Mouse (Mus musculus) Patski (cell line): ENCODE data around the gene Dnah9. TPM values are rescaled to one million over a fixed set of nuclear protein-coding genes. Genes with fewer than 3 reads are reported as not detected.

Experiments
- ATAC-seq: fragments of 100-300 bp; one replicate; pipeline ENCODE4 v1.8.0; 2021
- CTCF ChIA-PET: fragments of 350-600 bp; sonication (Branson Sonifier 250); formaldehyde crosslinking; loops from one replicate; lab custom pipeline; 2022; ENCODE audit warnings: inconsistent platforms; lab: Charles Lee
- POLR2A ChIA-PET: fragments of 350-600 bp; sonication (Branson Sonifier 250); formaldehyde crosslinking; loops from one replicate; lab custom pipeline; 2022; ENCODE audit warnings: antibody characterized with exemption, inconsistent platforms; lab: Charles Lee
- DNase-seq: peaks from one replicate; pipeline ENCODE4 v3.0.0-alpha.2; 2011; ENCODE audit warnings: low read depth, low spot score
- H3K27me3 ChIP-seq: fragments of 371-371 bp; one replicate; pipeline ENCODE4 v1.5.1; 2021
- CTCF ChIP-seq: fragments of 100-300 bp; IDR thresholded peaks from one replicate; pipeline ENCODE4 v1.5.1; 2021
- in situ Hi-C: fragments of 300-500 bp; cut with MboI; formaldehyde crosslinking; loops from 3 replicates; pipeline ENCODE4 v1.11.1; 2018; ENCODE audit warnings: low pct_unique_long_range_greater_than_20kb, mixed read lengths
- polyA plus RNA-seq: library from polyadenylated mRNA; unstranded; gene quantifications from one replicate; pipeline ENCODE4 v1.2.3, GENCODE M21; 2021

Gene Dnah9
- polyA plus RNA-seq, 1 experiment from 2014 or later, result not detected

GRCm38 (mm10) chr11:65930359-65930758 is 238.0 kb downstream of the Dnah9 start:
- H3K27me3 ChIP-seq, result peaks cover 10% of the 10 kb centered on the region
- DNase-seq, result no peak
- ATAC-seq, result no peak
- CTCF ChIA-PET, result no interaction called here
- no peak for TF ChIP-seq CTCF
- POLR2A ChIA-PET, result no interaction called here
- in situ Hi-C loops, result no loop called here

DNA sequence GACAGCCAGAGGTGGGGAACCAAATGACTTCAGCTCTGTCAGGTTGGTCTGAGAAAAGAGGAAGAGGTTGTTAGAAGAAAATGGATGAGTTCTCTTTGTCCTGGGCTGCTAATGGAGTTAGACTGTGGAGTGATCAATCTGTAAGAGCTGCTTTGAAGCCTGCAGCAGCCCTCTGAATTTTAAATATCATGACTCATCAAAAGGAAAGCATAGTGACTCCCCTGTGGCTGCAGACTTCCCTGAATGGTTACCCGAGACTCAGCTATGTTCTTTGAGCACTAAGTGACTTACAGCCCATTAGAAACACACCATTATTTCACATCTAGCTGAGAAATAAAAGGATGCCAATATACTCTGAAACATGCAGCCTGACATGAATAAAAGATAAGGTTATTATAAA is 240.4 kb downstream of the Dnah9 start:
- no peak for ATAC-seq
- DNase-seq, result no peak
- CTCF ChIA-PET, result no interaction called here
- POLR2A ChIA-PET, result no interaction called here
- peaks cover 16% of the 10 kb centered on the region for H3K27me3 ChIP-seq
- in situ Hi-C loops, result no loop called here
- no peak for TF ChIP-seq CTCF

DNA sequence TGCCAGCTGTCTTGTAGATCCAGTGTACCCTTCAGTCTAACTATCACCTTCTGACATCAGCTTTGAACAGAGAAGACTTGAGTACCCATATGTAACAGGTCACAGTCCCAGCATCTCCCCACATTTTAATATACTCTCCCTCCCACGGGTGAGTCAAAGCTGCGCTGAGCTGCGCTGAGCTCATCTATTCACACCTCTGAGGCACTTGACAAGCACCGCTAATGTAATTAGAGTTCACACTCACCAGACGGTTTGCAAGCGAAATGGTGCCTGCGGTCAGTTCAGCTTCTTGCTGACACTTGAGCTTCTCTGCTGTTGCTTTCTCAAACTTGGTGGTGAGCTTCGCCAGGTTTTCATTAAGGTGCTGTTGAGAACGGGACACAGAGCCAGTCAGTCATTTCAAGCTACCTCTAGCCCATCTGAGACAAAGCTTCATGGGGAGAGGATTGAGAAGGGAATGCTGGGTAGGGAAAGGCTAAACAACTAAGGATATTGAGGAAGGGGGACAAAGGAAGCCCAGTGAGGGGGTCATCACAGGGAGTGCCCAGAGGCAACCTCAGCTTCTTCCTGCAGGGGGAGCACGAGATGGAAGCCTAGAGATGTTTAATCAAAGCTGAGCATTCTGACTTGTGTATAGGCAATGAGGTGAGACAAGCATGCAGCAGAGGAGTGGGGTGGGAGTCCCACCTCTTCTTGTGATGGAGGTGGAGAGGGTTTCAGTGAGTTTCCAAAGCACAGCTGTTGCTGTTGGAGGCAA is 249.7 kb downstream of the Dnah9 start:
- TF ChIP-seq CTCF, result peak; percentile 22
- POLR2A ChIA-PET, result no interaction called here
- ATAC-seq (no peak), DNase-seq (no peak)
- H3K27me3 ChIP-seq, result peaks cover 5% of the 10 kb centered on the region
- CTCF ChIA-PET, result interaction anchor here (1.1 to 1.3 kb wide), 2 partner anchors 11 to 15 kb away, joined by 3 read pairs; no protein-coding TSS in a partner anchor
- in situ Hi-C loops, result no loop called here

DNA sequence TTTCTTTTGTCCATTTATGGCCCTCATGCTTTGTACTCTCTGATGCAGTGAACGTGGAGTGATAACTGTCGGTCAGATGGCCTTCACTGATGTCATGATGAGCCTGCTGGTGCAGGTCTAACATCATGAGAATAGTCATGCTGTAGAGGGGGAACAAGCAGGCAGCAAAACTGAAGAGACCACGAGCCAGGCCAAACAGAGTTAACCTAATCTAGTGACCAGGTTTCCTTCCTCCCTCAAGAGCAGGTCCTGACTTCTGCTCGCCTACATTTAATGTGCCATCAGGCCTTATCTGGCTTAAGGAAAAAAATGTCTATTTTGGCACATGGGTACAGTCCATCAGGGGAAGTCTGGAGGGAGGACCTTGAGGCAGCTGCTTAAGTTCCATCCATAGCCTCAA is 259.2 kb downstream of the Dnah9 start:
- ChIA-PET POLR2A (no interaction called here), CTCF (no interaction called here)
- peaks cover 15% of the 10 kb centered on the region for H3K27me3 ChIP-seq
- ATAC-seq (no peak), DNase-seq (no peak)
- no peak for TF ChIP-seq CTCF
- in situ Hi-C loops, result no loop called here

GRCm38 (mm10) chr11:65905487-65905886 is 262.9 kb downstream of the Dnah9 start:
- peaks cover 7% of the 10 kb centered on the region for H3K27me3 ChIP-seq
- ChIA-PET POLR2A (no interaction called here), CTCF (no interaction called here)
- no peak for TF ChIP-seq CTCF
- in situ Hi-C loops, result no loop called here
- DNase-seq (no peak), ATAC-seq (no peak)

- CTCF ChIA-PET, result interaction anchor here (0.9 kb wide), 1 partner anchor 14 kb away, joined by 3 read pairs; no protein-coding TSS in a partner anchor
Measured at GRCm38 (mm10) chr11:65903944-65904343, 264.4 kb downstream of the Dnah9 start.

DNA sequence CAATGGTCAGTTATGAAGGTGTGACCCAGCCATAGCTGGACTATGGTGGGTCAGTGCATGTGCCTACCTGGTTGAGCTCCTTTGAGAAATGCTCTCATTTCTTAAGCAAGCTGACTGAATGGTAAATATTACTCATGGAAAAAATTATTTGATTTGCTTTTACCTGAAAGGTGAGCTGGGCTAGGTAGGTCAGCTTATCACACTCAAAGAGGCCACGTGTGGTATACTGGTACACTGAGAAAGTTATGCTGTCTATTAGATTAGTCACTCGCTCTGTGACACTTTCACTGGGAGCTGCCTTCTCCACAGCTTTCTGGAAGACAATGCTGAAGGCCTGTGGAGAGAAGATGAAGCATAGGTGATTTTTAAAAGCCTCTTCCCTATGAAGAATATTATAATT is 286.9 kb downstream of the Dnah9 start:
- ChIA-PET CTCF (interaction anchor here (1.2 to 1.6 kb wide), 2 partner anchors 14 to 138 kb away, joined by 3 to 4 read pairs; no protein-coding TSS in a partner anchor), POLR2A (no interaction called here)
- in situ Hi-C loops, result no loop called here
- DNase-seq (no peak), ATAC-seq (no peak)
- H3K27me3 ChIP-seq, result peaks cover 38% of the 10 kb centered on the region
- no peak for TF ChIP-seq CTCF

More at GRCm38 (mm10) chr11:65903944-65904343, 264.4 kb downstream of the Dnah9 start:
- no peak for TF ChIP-seq CTCF
- no peak for ATAC-seq
- POLR2A ChIA-PET, result no interaction called here
- in situ Hi-C loops, result no loop called here
- H3K27me3 ChIP-seq, result peaks cover 7% of the 10 kb centered on the region
- DNase-seq, result no peak

- in situ Hi-C loops, result no loop called here
- no peak for TF ChIP-seq CTCF
Measured at GRCm38 (mm10) chr11:65877146-65877775, 291.1 kb downstream of the Dnah9 start.

GRCm38 (mm10) chr11:65861476-65861875 is 306.9 kb downstream of the Dnah9 start:
- ChIA-PET POLR2A (no interaction called here), CTCF (no interaction called here)
- no peak for TF ChIP-seq CTCF
- no peak for ATAC-seq
- in situ Hi-C loops, result no loop called here
- no peak for DNase-seq
- peaks cover 12% of the 10 kb centered on the region for H3K27me3 ChIP-seq

More at GRCm38 (mm10) chr11:65877146-65877775, 291.1 kb downstream of the Dnah9 start:
- CTCF ChIA-PET, result no interaction called here
- no peak for ATAC-seq
- POLR2A ChIA-PET, result no interaction called here
- no peak for DNase-seq
- H3K27me3 ChIP-seq, result peaks cover 34% of the 10 kb centered on the region

DNA sequence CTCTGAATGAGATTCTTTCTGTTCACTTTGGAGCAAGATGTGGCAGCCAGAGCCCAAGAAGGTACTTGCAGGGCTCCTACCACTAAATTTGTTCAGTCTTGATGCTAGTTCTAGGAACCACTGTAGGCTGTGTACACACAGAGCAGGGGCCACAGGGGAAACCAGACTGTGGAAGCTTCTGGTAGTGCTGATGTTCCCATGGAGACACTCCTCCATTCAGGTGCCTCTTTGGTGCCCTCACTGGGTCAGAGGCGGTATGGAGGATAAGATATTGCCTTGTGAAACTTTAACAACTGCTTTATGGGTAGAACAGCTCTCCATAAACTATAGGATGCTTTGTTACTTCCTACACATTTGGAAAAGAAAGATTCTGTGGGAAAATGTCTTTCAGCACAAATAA is 316.3 kb downstream of the Dnah9 start:
- no peak for DNase-seq
- POLR2A ChIA-PET, result no interaction called here
- peak; percentile 90 for ATAC-seq
- H3K27me3 ChIP-seq, result no peaks in the 10 kb centered on the region
- in situ Hi-C loops, result no loop called here
- CTCF ChIA-PET, result interaction anchor here (1.6 kb wide), 1 partner anchor 19 kb away, joined by 3 read pairs; no protein-coding TSS in a partner anchor
- peak; percentile 48 for TF ChIP-seq CTCF

DNA sequence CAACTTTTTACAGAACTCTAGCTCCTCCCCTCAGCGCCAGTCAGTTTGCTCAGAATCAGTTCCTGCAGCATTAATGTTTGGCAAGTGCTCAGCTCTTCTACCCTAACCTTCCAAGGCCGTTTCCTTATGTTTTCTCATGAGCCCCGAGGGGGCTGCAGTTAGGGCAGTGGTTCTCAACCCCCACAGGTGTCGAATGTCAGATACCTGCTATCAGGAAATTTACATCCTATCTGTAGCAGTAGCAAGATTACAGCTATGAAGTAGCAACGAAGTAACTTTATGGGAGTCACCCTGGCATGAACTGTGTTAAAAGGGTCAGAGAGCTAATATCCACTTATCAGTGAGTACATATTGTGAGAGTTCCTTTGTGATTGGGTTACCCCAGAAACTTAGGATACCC is 321.9 kb downstream of the Dnah9 start:
- H3K27me3 ChIP-seq, result no peaks in the 10 kb centered on the region
- ChIA-PET POLR2A (no interaction called here), CTCF (interaction anchor here (1.0 to 1.6 kb wide), 4 partner anchors 12 to 26 kb away, joined by 3 to 6 read pairs (median 3); no protein-coding TSS in a partner anchor)
- in situ Hi-C loops, result no loop called here
- DNase-seq (no peak), ATAC-seq (no peak)
- no peak for TF ChIP-seq CTCF
